In genomic region chr1:20571469-20571868, GRCm38 (mm10) we compare ENCODE assay signal across 20 mouse cellular contexts. TPM values are rescaled to one million over a fixed set of nuclear protein-coding genes. Genes with fewer than 3 reads are reported as not detected.
DNase-seq lines count a peak whose midpoint lies in the region; ATAC-seq and TF ChIP-seq lines count a peak whose summit lies in the region.
"Had no signal": no experiment of that assay in that cellular context is flagged by ENCODE, and none has a peak within 500 bp of the region (broad histone marks: within the 10 kb centered on the region; RNA-seq: fewer than 3 reads in every experiment).

No protein-coding gene starts in this region.

- in situ Hi-C loops in Patski (cut with MboI; ENCODE audit: low pct_unique_long_range_greater_than_20kb): no loop called here

- peak; percentile 69 for ATAC-seq in Patski
- ATAC-seq: activated CD4-positive, CD25-positive, alpha-beta regulatory T cell, adult 4 months; forebrain, embryonic 13.5 days; forebrain, embryonic 15.5 days; forebrain, postnatal 0 days had no signal

- TF ChIP-seq CTCF in Patski (IDR thresholded peaks at IDR 0.05): no peak

- no peaks in the 10 kb centered on the region for H3K27me3 ChIP-seq in Patski
- H3K27me3 ChIP-seq: embryonic facial prominence, embryonic 12.5 days; forebrain, embryonic 13.5 days; forebrain, embryonic 15.5 days had no signal

- POLR2A ChIA-PET in Patski (lab: Charles Lee): no interaction called here

- CTCF ChIA-PET in Patski (lab: Charles Lee): no interaction called here

- DNase-seq in lung, adult 18-20 months: peak; percentile 5 to 17
- no peak for DNase-seq in lung, postnatal 14 days
- DNase-seq in lung, postnatal 25 days (ENCODE audit: low spot score): peak; percentile 3
- DNase-seq in lung, postnatal 10 days: no peak
- no peak for DNase-seq in Patski (ENCODE audit: low read depth, low spot score)
- DNase-seq: adrenal gland, adult 8-10 months; adrenal gland, postnatal 14 days; adrenal gland, postnatal 36 days; B cell, adult 2 months; cerebellum, adult 11-12 months; cerebellum, adult 2 months; cerebellum, adult 9-10 months; cerebellum, postnatal 10 days; cerebellum, postnatal 25 days; forebrain, postnatal 0 days had no signal

RNA-seq across cellular contexts. Expression of gene Pkhd1, which starts 46.4 kb away (rescaled TPM):
- polyA plus RNA-seq in Patski (2021): 58.4 TPM
- polyA plus RNA-seq: embryonic facial prominence, embryonic 12.5 days; forebrain, embryonic 11.5 days; forebrain, embryonic 13.5 days had no signal

Comparison
In these comparisons a context has a peak if more than half of its experiments do, and no peak if none do; other contexts are left out.
1. DNase-seq: peak in lung, adult 18-20 months (2 of 2) and lung, postnatal 25 days (single experiment); none in lung, postnatal 14 days (single experiment), lung, postnatal 10 days (single experiment) and Patski (single experiment).